Mouse (Mus musculus): ENCODE data around the gene Sept10. TPM values are rescaled to one million over a fixed set of nuclear protein-coding genes. Genes with fewer than 3 reads are reported as not detected.

Gene Sept10
- polyA plus RNA-seq, 1 experiment from 2014 or later, result 37.9 TPM

DNA sequence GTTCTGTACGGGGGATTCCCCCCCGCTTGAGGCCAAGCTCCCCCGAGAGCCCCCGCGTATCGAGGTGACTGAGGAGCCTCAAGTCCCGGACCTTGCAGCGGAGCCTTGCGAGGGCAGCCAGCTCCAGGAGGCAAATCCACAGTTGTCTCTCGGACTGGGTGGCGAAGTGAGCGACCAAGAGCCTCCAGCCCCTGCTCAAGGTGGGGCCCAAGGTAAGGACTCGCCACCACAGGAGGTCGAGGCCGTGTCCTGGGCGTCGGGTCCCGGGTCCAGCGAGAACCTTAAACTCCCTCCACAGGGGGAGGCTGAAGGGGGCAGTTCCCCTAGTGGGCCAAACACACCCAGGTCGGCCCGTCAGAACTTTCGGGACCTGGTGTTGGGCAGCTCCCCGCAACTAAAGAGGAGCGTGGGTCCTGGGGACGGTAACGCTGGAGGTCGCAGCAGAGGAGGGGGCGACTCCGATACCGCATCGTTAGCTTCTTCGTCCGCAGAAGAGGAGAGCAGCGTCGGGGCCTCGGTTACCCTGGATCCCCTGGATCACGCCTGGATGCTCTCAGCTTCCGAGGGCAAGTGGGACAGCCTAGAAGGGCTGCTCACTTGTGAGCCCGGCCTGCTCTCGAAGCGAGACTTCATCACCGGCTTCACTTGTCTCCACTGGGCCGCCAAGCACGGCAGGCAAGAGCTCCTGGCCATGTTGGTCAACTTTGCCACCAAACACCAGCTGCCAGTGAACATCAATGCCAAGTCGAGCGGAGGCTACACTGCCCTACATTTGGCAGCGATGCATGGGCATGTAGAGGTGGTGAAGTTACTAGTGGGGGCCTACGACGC lies 839 bp upstream of the Sept10 start:
- H3K4me3 ChIP-seq, result peak overlapping the region; percentile 84
- no peaks in the 10 kb centered on the region for H3K36me3 ChIP-seq
- H3K4me1 ChIP-seq, result peaks cover 19% of the 10 kb centered on the region
- no peaks in the 10 kb centered on the region for H3K27me3 ChIP-seq (ENCODE audit: insufficient read depth, poor library complexity, severe bottlenecking)
- peak overlapping the region; percentile 98 for H3K27ac ChIP-seq
- 3% methylated on average over 49 of the region's 49 CpGs for WGBS
- peak; percentile 81 for DNase-seq (ENCODE audit: low spot score)
- H3K9me3 ChIP-seq, result no peaks in the 10 kb centered on the region

GRCm38 (mm10) chr10:59220824-59221472 lies 699 bp downstream of the Sept10 start:
- no peaks in the 10 kb centered on the region for H3K36me3 ChIP-seq
- peak overlapping the region; percentile 84 for H3K4me3 ChIP-seq
- no peaks in the 10 kb centered on the region for H3K9me3 ChIP-seq
- H3K27me3 ChIP-seq (ENCODE audit: insufficient read depth, poor library complexity, severe bottlenecking), result no peaks in the 10 kb centered on the region
- WGBS, result 2% methylated on average over 39 of the region's 39 CpGs
- H3K4me1 ChIP-seq, result peaks cover 19% of the 10 kb centered on the region
- DNase-seq (ENCODE audit: low spot score), result no peak
- H3K27ac ChIP-seq, result peak overlapping the region; percentile 98

DNA sequence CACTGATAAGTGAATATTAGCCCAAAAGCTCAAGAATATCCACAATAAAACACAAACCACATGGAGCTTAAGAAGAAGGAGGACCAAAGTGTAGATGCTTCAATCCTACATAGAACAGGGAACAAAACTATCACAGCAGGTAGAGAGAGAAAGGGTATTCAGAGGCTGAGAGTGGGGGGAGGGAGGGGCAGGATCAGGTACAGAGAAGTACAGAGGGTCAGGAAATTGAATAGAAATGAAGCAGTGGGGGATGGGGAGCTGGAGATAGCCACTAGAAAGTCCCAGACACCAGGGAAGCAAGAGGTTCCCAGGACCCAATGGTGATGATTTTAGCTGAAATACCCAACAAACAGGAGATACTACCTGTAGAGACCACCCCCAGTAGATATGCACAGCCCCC lies 21.6 kb downstream of the Sept10 start:
- DNase-seq (ENCODE audit: low spot score), result no peak
- H3K4me3 ChIP-seq, result no peak overlapping the region
- H3K9me3 ChIP-seq, result no peaks in the 10 kb centered on the region
- 0 out of 2 replicates have a peak, but pooled peaks cover 3% of the 10 kb centered on the region for H3K36me3 ChIP-seq
- H3K4me1 ChIP-seq, result peaks cover 11% of the 10 kb centered on the region
- no peak overlapping the region for H3K27ac ChIP-seq
- no peaks in the 10 kb centered on the region for H3K27me3 ChIP-seq (ENCODE audit: insufficient read depth, poor library complexity, severe bottlenecking)

- Histone ChIP-seq H3K4me3 (no peak overlapping the region), H3K36me3 (no peaks in the 10 kb centered on the region), H3K27ac (no peak overlapping the region), H3K4me1 (peaks cover 14% of the 10 kb centered on the region), H3K9me3 (no peaks in the 10 kb centered on the region), H3K27me3 (ENCODE audit: insufficient read depth, poor library complexity, severe bottlenecking) (no peaks in the 10 kb centered on the region)
- no peak for DNase-seq (ENCODE audit: low spot score)
- WGBS, result 81% methylated on average over 3 of the region's 3 CpGs
Observed at GRCm38 (mm10) chr10:59196763-59197162, 24.9 kb downstream of the Sept10 start.

DNA sequence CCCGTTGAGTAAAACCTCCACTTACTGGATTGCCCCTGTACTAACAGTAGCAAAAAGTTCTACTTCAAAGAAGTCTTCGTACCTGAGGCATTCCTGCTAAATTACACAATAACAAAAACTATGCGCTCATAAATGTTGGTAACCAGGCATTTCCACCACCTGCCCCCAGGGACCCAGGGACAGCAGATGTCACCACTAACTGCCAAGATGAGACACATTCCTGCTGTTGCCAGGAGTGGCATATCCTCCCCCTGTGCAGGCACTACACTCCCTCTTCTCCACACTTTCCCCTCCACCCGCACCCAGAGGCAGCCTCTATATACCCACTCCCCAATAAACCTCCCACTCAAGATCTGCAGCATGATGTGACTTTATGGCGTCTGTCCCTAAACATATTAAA lies 26.8 kb downstream of the Sept10 start:
- Histone ChIP-seq H3K4me3 (no peak overlapping the region), H3K4me1 (peaks cover 14% of the 10 kb centered on the region), H3K9me3 (no peaks in the 10 kb centered on the region), H3K36me3 (peaks cover 12% of the 10 kb centered on the region), H3K27ac (no peak overlapping the region), H3K27me3 (ENCODE audit: insufficient read depth, poor library complexity, severe bottlenecking) (no peaks in the 10 kb centered on the region)
- DNase-seq (ENCODE audit: low spot score), result no peak
- WGBS, result 72% methylated on average over 5 of the region's 5 CpGs

DNA sequence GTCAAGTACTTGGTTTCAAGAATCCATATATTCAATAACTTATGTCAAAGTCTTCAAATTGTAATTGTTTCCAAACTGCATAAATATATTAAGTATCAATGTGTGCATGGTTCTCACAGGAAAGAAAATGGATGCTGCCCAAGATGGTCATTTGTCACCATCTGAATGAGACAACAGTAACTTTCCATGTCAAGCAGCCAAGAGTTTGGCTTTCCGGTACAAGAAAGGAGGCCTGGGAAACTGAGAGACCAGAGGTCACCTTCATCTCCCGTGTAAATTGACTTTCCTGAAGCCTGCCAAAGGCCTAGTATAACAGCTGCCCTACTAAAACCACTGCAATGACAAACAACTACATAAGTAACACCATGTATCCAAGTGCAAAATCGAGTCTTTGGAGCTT lies 39.3 kb downstream of the Sept10 start:
- Histone ChIP-seq H3K4me1 (no peaks in the 10 kb centered on the region), H3K27me3 (ENCODE audit: insufficient read depth, poor library complexity, severe bottlenecking) (no peaks in the 10 kb centered on the region), H3K4me3 (no peak overlapping the region), H3K9me3 (no peaks in the 10 kb centered on the region), H3K27ac (no peak overlapping the region), H3K36me3 (0 out of 2 replicates have a peak, but pooled peaks cover 3% of the 10 kb centered on the region)
- DNase-seq (ENCODE audit: low spot score), result no peak
- WGBS, result 74% methylated on average over 3 of the region's 3 CpGs

DNA sequence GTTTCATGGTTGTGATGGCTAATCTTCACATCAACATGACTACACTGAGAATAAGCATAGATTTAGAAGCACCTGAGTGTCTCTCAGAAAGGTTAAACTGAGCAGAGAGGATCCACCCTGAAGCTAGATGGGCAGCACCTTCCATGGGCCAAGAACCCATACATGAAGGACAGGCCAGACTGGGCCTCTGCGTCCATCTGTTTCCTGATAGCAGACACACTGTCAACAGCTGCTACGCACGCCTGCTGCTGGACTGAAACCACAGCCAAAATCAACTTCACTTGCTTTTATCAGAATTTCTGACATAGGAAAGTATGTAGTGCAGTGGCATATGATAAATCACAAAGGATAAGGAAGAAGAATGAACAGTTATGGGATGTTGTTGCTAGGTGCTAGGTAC lies 42.0 kb downstream of the Sept10 start:
- WGBS, result 51% methylated on average over 3 of the region's 3 CpGs
- H3K36me3 ChIP-seq, result peaks cover 6% of the 10 kb centered on the region; the same call in 1 of the 2 replicates
- no peak for DNase-seq (ENCODE audit: low spot score)
- no peaks in the 10 kb centered on the region for H3K9me3 ChIP-seq
- no peak overlapping the region for H3K4me3 ChIP-seq
- H3K4me1 ChIP-seq, result no peaks in the 10 kb centered on the region
- H3K27me3 ChIP-seq (ENCODE audit: insufficient read depth, poor library complexity, severe bottlenecking), result no peaks in the 10 kb centered on the region
- H3K27ac ChIP-seq, result no peak overlapping the region

- Histone ChIP-seq H3K27ac (no peak overlapping the region), H3K27me3 (ENCODE audit: insufficient read depth, poor library complexity, severe bottlenecking) (no peaks in the 10 kb centered on the region)
- WGBS, result 89% methylated on average over 1 of the region's 1 CpGs
Observed at GRCm38 (mm10) chr10:59172539-59172938, 49.1 kb downstream of the Sept10 start.

GRCm38 (mm10) chr10:59171042-59171441 lies 50.6 kb downstream of the Sept10 start:
- DNase-seq (ENCODE audit: low spot score), result no peak
- Histone ChIP-seq H3K4me1 (no peaks in the 10 kb centered on the region), H3K9me3 (no peaks in the 10 kb centered on the region), H3K36me3 (peaks cover 11% of the 10 kb centered on the region; the same call in 1 of the 2 replicates), H3K27ac (no peak overlapping the region), H3K4me3 (no peak overlapping the region), H3K27me3 (ENCODE audit: insufficient read depth, poor library complexity, severe bottlenecking) (no peaks in the 10 kb centered on the region)
- WGBS, result 67% methylated on average over 3 of the region's 3 CpGs

More at GRCm38 (mm10) chr10:59172539-59172938, 49.1 kb downstream of the Sept10 start:
- Histone ChIP-seq H3K4me3 (no peak overlapping the region), H3K9me3 (no peaks in the 10 kb centered on the region), H3K4me1 (no peaks in the 10 kb centered on the region), H3K36me3 (peaks cover 12% of the 10 kb centered on the region)
- DNase-seq (ENCODE audit: low spot score), result no peak

GRCm38 (mm10) chr10:59166104-59166944 lies 55.3 kb downstream of the Sept10 start:
- Histone ChIP-seq H3K4me3 (no peak overlapping the region), H3K9me3 (no peaks in the 10 kb centered on the region), H3K4me1 (0 out of 2 replicates have a peak, but pooled peaks cover 8% of the 10 kb centered on the region), H3K27ac (no peak overlapping the region), H3K36me3 (peaks cover 13% of the 10 kb centered on the region; the same call in 1 of the 2 replicates), H3K27me3 (ENCODE audit: insufficient read depth, poor library complexity, severe bottlenecking) (no peaks in the 10 kb centered on the region)
- no peak for DNase-seq (ENCODE audit: low spot score)
- WGBS, result 63% methylated on average over 14 of the region's 14 CpGs

DNA sequence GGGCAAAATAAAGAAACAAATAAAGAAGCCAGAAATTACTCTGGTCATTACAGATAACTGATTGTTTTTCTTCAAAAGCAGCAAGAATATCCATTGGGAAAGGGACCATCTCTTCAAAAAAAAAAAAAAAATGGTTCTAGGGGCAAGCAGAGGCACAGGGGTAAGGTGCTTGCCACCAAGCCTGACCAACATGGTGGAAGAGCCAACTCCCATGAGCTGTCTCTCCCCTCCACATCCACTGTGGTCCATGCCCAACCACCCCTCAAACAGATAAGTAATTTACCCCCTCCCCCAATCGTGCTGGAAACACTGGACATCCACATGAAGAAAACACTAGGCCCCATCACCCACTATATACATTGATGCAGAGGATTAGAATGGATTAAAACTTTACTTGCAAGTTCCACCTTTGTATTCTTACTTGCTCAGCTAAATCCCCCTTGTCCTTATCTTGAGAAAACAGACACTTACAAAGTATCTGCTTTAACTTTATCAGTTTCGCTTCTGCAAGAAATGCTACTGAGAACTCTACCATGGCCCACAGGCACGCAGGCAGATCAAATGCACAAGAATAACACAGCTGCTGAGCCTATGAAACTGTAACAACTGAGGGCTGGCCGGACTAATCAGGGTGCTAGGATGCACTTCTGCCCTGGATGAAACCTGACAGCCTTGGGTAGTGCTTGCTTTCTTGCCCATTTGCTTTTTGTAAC lies 59.3 kb downstream of the Sept10 start:
- Histone ChIP-seq H3K4me1 (0 out of 2 replicates have a peak, but pooled peaks cover 8% of the 10 kb centered on the region), H3K36me3 (0 out of 2 replicates have a peak, but pooled peaks cover 4% of the 10 kb centered on the region), H3K27ac (no peak overlapping the region), H3K9me3 (no peaks in the 10 kb centered on the region), H3K27me3 (ENCODE audit: insufficient read depth, poor library complexity, severe bottlenecking) (no peaks in the 10 kb centered on the region), H3K4me3 (no peak overlapping the region)
- no peak for DNase-seq (ENCODE audit: low spot score)
- 22% methylated on average over 4 of the region's 4 CpGs for WGBS

GRCm38 (mm10) chr10:59158627-59159026 lies 63.0 kb downstream of the Sept10 start:
- DNase-seq (ENCODE audit: low spot score), result no peak
- Histone ChIP-seq H3K27ac (no peak overlapping the region), H3K4me1 (0 out of 2 replicates have a peak, but pooled peaks cover 8% of the 10 kb centered on the region), H3K36me3 (peaks cover 6% of the 10 kb centered on the region; the same call in 1 of the 2 replicates), H3K27me3 (ENCODE audit: insufficient read depth, poor library complexity, severe bottlenecking) (no peaks in the 10 kb centered on the region), H3K4me3 (no peak overlapping the region), H3K9me3 (no peaks in the 10 kb centered on the region)
- 67% methylated on average over 3 of the region's 3 CpGs for WGBS
